Mouse (Mus musculus): ENCODE measurements around the gene Adh4. TPM values are rescaled to one million over a fixed set of nuclear protein-coding genes. Genes with fewer than 3 reads are reported as not detected.

Adh4 gene
- polyA plus RNA-seq, 1 experiment from 2014 or later = not detected

Other genes with a start within 250 kb of the Adh4 start
- gene 4930579F01Rik, start 221.6 kb upstream of the Adh4 start, polyA plus RNA-seq (2015; fragmentation: Nextera tagmentation; extraction: Ambion mirVana) = 0.09 TPM in 1 of 2 replicates, not detected in the other
- 0.46 and 0.62 TPM in 2 replicates for gene Adh7, start 197.7 kb upstream of the Adh4 start, polyA plus RNA-seq (2015; fragmentation: Nextera tagmentation; extraction: Ambion mirVana)
- gene Adh1, start 154.5 kb upstream of the Adh4 start, polyA plus RNA-seq (2015; fragmentation: Nextera tagmentation; extraction: Ambion mirVana) = 0.92 and 1.3 TPM in 2 replicates
- not detected in 2 replicates for gene Adh6a, start 102.2 kb upstream of the Adh4 start, polyA plus RNA-seq (2015; fragmentation: Nextera tagmentation; extraction: Ambion mirVana)
- 0.33 TPM in 1 of 2 replicates, not detected in the other for gene Adh6b, start 73.7 kb upstream of the Adh4 start, polyA plus RNA-seq (2015; fragmentation: Nextera tagmentation; extraction: Ambion mirVana)
- gene Adh5, start 27.6 kb downstream of the Adh4 start, polyA plus RNA-seq (2015; fragmentation: Nextera tagmentation; extraction: Ambion mirVana) = 186 and 189 TPM in 2 replicates
- gene Metap1, start 74.0 kb downstream of the Adh4 start, polyA plus RNA-seq (2015; fragmentation: Nextera tagmentation; extraction: Ambion mirVana) = 44.8 and 46.2 TPM in 2 replicates
- gene Eif4e, start 110.7 kb downstream of the Adh4 start, polyA plus RNA-seq (2015; fragmentation: Nextera tagmentation; extraction: Ambion mirVana) = 351 and 363 TPM in 2 replicates

Measured in hindbrain, embryonic 15.5 days (tissue).